Mouse (Mus musculus) megakaryocyte, embryonic 14.5 days (primary cell): ENCODE results near the gene Gm45521.

Source experiments
- FLI1 ChIP-seq: IDR thresholded peaks from 2 replicates; pipeline ENCODE4 v1.6.1; 2012; ENCODE audit warnings: low read length, inconsistent platforms, mixed read lengths
- GATA1 ChIP-seq: IDR thresholded peaks from 3 replicates; pipeline ENCODE4 v1.6.1; 2012; ENCODE audit warnings: mixed read lengths, low read length, inconsistent platforms, borderline replicate concordance

DNA sequence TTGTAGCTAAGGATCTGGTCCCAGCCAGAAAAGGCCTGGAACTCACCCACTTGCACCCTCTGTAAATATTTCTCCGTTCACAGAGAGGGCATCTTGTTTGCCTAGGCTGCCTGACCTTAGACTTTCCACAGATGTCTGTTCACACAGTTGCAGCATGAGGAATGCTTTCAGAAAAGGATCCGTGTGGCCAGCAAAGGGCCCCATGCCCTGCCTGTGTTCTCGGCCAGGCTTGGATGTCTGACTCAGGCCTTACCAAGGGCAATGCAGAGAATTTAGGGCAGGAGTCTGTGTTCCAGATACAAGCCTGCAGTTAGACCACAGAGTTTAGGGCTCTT is 13.3 kb upstream of the Gm45521 start:
- TF ChIP-seq FLI1 (no peak), GATA1 (no peak)
